Mouse (Mus musculus) adrenal gland, postnatal 36 days (tissue): Measurements from ENCODE around the gene Tmem201. TPM values are rescaled to one million over a fixed set of nuclear protein-coding genes. Genes with fewer than 3 reads are reported as not detected.
"Not testable (repeated sequence)": the region's sequence is repeated elsewhere in the genome, so short reads cannot be mapped to it uniquely, and the experiment has no call there.

Source experiments
- DNase-seq, 2 experiments: peaks; one replicate each; pipeline ENCODE4 v3.0.0; 2021; ENCODE audit warnings: mixed read lengths in 1 of 2
- long read RNA-seq, 2 experiments: library from polyadenylated mRNA; stranded (forward); transcript quantifications; one replicate each; pipeline ENCODE4 v2.0.0; 2021; ENCODE audit warnings: borderline sequencing depth in 2 of 2
- total RNA-seq, 2 experiments: library from RNA; stranded (reverse); gene quantifications; 2 replicates each; pipeline ENCODE4 v1.2.3; 2021

Gene Tmem201
- total RNA-seq: 10 to 100 TPM; 29.7 to 31.6 TPM
- long read RNA-seq, experiment 1, full-length matches to known transcripts: 14 of 26 reads
- long read RNA-seq, experiment 1, partial matches to known transcripts: 3 of 26 reads
- long read RNA-seq, experiment 1, other reads (novel, unspliced or antisense): 9 of 26 reads
- long read RNA-seq, experiment 2, partial matches to known transcripts: 0 of 5 reads
- long read RNA-seq, experiment 2, other reads (novel, unspliced or antisense): 2 of 5 reads

- DNase-seq: peak; percentile 94 to 97
Measured at GRCm38 (mm10) chr4:149737383-149738324, at the start of gene Tmem201. Tmem201 (minus strand) TSS chr4:149738044.

GRCm38 (mm10) chr4:149784901-149785300, 47.1 kb upstream of the Tmem201 start:
- no peak for DNase-seq

GRCm38 (mm10) chr4:149784371-149784770, 46.5 kb upstream of the Tmem201 start:
- no peak for DNase-seq

- DNase-seq: no peak
Measured at GRCm38 (mm10) chr4:149782975-149783374, 45.1 kb upstream of the Tmem201 start.

- peak in 1 of 2 experiments; percentile 55 for DNase-seq
Measured at GRCm38 (mm10) chr4:149780565-149781356, 42.9 kb upstream of the Tmem201 start.

- no peak for DNase-seq
Measured at GRCm38 (mm10) chr4:149779966-149780365, 42.1 kb upstream of the Tmem201 start.

GRCm38 (mm10) chr4:149777126-149777525, 39.3 kb upstream of the Tmem201 start:
- peak; percentile 77 to 85 for DNase-seq

- DNase-seq: no peak
Measured at GRCm38 (mm10) chr4:149775760-149776362, 38.0 kb upstream of the Tmem201 start.

GRCm38 (mm10) chr4:149775330-149775729, 37.5 kb upstream of the Tmem201 start:
- DNase-seq: peak; percentile 85

GRCm38 (mm10) chr4:149774094-149774470, 36.2 kb upstream of the Tmem201 start, which contains the start of gene Slc25a33:
Slc25a33 (minus strand) TSS chr4:149774277.
- DNase-seq: peak; percentile 98 to 99

- peak; percentile 55 to 72 for DNase-seq
Measured at GRCm38 (mm10) chr4:149773408-149774093, 35.7 kb upstream of the Tmem201 start.

- peak; percentile 51 to 58 for DNase-seq
Measured at GRCm38 (mm10) chr4:149772394-149772793, 34.5 kb upstream of the Tmem201 start.

GRCm38 (mm10) chr4:149765201-149765600, 27.4 kb upstream of the Tmem201 start:
- DNase-seq: no peak

GRCm38 (mm10) chr4:149763335-149763734, 25.5 kb upstream of the Tmem201 start:
- no peak for DNase-seq

- no peak for DNase-seq
Measured at GRCm38 (mm10) chr4:149759517-149759916, 21.7 kb upstream of the Tmem201 start.

GRCm38 (mm10) chr4:149758423-149758822, 20.6 kb upstream of the Tmem201 start:
- no peak for DNase-seq

GRCm38 (mm10) chr4:149756546-149756945, 18.7 kb upstream of the Tmem201 start:
- DNase-seq: not testable (repeated sequence)

GRCm38 (mm10) chr4:149752836-149753235, 15.0 kb upstream of the Tmem201 start:
- DNase-seq: no peak

GRCm38 (mm10) chr4:149752124-149752799, 14.4 kb upstream of the Tmem201 start:
- DNase-seq: peak; percentile 50 to 73

GRCm38 (mm10) chr4:149750671-149751070, 12.8 kb upstream of the Tmem201 start:
- DNase-seq: no peak

GRCm38 (mm10) chr4:149749663-149750015, 11.8 kb upstream of the Tmem201 start:
- DNase-seq: not testable (repeated sequence)
